Mouse (Mus musculus): ENCODE data around the gene Ralb.

Gene Ralb

DNA sequence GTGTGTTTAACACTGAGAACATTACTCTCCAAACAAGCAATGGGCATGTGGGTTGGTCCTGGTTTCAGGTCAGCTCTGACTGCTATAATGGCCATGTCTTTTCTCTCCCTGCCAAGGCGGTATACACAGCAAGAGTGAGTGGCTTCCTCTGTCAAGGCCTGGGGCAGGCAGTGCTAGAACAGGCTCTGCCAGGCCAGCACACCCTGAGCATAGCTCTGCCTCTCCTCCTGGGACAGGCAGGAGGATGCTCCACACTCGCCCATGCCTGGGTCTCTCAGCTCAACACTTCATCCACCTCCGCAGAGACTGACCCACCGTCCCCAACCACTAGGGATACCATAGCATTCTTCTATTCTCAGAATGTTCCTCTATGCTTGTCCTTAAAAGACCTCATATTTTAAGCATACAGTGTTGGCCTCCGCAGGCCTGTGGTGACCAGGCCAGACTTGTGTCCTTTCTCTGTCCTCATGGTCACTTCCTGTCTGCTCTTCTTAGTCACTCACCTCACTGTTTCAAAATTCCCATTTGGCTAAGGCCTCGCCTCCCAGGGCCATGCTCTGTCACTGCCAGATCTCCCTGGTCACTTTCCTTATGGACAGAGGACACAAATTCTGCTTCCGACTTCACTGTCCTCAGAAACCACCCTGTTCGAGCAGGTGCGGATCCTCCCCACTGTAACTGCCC, 9.7 kb downstream of the Ralb start:
- in situ Hi-C loops (cut with MboI, MseI): no loop called here

- in situ Hi-C loops (cut with MboI, MseI): no loop called here
These were observed 10.4 kb downstream of the Ralb start for GRCm38 (mm10) chr1:119494024-119494711.

GRCm38 (mm10) chr1:119492505-119492904, 12.1 kb downstream of the Ralb start:
- in situ Hi-C loops (cut with MboI, MseI): no loop called here

GRCm38 (mm10) chr1:119492097-119492496, 12.5 kb downstream of the Ralb start:
- in situ Hi-C loops (cut with MboI, MseI): no loop called here

DNA sequence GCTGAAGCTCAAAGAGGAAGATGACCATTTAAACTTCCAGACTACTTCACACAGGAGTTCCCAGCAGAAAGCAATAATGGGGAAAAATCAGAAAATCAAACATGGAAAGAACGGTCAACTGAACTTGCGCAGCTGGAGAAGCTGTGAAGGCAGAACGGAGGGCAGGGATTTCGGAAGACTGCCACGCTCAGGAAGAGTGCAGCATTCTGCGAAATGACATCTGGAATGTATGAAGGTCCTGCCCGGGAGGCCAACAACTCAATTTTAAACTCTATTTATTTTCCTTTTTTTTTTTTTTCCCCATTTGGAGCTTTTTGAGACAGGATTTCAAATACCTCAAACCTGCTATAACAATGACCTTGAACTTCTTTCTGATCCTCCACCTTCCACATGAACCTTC, 13.8 kb downstream of the Ralb start:
- in situ Hi-C loops (cut with MboI, MseI): no loop called here

DNA sequence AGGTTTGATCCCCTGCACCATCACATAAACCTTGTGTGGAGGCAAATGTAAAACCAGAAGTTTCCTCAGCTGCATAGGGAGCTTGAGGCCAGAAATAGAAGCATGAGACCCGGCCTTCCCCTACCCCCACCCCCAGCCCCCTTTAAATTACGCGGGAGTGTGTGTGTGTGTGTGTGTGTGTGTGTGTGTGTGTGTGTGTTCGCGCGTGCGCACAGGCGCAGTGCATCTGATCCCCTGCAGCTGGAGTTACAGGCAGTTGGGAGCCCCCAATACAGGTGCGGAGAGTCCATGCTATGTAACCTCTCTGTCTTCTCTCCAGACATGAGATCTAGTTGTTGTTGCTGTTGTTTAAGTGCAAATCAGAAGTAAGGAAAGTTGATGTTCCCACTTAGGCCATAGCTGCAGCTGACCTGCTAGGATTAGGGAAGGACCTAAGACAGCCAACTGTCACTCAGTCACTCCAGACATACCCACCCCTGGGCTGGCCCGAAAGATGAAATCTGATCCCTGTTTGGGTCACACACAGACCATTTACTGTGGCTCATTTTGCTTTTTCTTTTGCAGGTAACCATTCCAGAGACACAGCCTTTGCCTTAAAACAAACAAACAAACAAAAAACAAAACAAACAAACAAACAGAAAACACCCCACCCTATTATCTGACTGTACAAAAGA, 16.5 kb downstream of the Ralb start:
- in situ Hi-C loops (cut with MboI, MseI): no loop called here

GRCm38 (mm10) chr1:119485825-119486224, 18.8 kb downstream of the Ralb start:
- in situ Hi-C loops (cut with MboI, MseI): no loop called here

- in situ Hi-C loops (cut with MboI, MseI): no loop called here
These were observed 20.1 kb downstream of the Ralb start for GRCm38 (mm10) chr1:119484457-119484856.

- in situ Hi-C loops (cut with MboI, MseI): no loop called here
These were observed 21.7 kb downstream of the Ralb start for GRCm38 (mm10) chr1:119482891-119483290.

DNA sequence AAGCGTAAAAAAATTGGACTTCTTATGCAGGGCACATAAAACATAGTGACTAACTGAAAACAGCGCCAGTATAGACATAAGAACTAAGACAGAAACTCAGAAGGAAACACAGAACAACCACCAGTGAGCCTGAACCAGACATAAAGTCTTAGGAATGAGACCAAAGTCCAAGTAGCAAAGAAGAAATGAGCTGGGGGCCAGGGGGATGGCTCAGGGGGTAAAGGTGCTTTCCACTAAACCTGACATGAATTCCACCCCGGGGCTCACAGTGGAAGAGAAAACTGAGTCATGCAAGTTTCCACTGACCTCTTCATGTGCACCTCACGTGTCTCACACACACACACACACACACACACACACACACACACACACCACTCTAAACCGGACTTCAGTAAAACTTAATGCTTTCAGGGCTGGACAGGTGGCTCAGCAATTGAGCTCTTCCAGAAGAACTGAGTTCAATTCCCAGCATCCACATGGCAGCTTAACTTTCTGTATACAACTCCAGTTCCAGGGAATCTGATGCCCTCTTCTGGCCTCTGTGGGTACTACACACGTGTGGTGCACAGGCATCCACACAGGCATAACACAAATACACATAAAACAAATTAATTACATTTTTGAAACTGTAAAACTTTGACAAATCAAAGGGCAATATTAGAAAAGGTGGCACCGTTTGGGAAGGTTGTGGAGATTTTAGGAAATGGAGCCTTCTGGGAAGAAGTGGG, 23.2 kb downstream of the Ralb start:
- in situ Hi-C loops (cut with MboI, MseI): no loop called here

GRCm38 (mm10) chr1:119480678-119481077, 23.9 kb downstream of the Ralb start:
- in situ Hi-C loops (cut with MboI, MseI): no loop called here

DNA sequence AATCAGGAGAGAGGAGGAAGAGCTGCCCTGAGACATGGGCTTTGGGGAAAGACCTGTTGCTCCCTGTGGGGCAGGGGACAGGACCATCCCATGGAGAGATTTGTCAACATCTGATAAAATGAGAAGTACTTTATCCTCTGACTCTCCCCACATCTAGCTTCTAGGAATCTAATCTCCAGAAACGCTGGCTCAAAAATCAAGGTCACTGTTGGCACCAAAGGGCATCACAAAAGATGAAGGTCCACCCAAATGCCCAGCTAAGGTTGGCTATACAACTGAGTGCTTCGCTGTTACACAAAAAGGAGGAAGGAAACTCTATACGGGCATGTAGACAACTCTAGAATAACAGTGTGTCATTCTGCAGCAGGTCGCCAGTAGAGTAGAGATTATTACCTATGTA, 25.0 kb downstream of the Ralb start:
- in situ Hi-C loops (cut with MboI, MseI): loop anchor here (10.0 kb wide), 1 partner anchor 225 kb away; no protein-coding TSS in a partner anchor

DNA sequence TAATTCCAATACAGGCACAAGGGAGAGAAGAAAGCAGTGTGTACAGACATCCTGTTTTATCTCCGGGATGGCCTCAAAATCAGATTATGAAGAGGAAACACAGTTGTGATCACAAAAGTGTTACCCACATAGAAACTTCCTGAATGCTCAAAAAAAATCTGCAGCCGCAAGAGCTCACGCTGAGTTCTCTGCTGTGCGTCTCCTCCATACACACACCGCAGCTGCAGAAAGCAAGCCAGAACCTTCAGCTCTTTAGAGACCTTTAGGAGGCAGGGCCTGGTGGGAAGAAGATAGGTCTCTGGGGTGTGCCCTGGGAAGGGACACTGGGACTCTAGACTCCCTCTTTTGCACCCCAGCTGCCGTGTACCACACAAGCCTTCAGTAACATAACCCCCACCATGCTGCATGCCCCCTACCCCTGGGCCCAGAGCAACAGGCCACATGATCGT, 27.7 kb downstream of the Ralb start:
- in situ Hi-C loops (cut with MboI, MseI): loop anchor here (10.0 kb wide), 1 partner anchor 228 kb away; no protein-coding TSS in a partner anchor

DNA sequence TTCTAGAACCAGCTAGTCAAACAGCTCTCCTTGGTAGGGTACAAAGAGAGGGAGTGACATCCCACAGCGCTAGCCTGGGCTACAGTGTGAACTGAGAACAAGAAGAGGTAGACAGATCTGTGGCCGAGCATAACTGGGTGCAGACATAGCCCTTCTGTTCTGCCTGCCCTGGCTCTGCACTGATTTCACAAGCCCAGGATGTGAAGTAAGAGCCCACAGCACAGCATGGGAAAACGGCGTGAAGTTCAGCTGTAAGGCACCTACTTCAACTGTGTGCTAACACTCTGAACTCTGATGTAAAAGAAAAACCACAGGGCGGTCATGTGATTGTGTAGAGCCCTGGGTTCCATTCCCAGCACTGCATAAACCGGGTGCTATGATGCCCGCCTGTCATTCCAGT, 29.9 kb downstream of the Ralb start:
- in situ Hi-C loops (cut with MboI, MseI): loop anchor here (10.0 kb wide), 1 partner anchor 230 kb away; no protein-coding TSS in a partner anchor

DNA sequence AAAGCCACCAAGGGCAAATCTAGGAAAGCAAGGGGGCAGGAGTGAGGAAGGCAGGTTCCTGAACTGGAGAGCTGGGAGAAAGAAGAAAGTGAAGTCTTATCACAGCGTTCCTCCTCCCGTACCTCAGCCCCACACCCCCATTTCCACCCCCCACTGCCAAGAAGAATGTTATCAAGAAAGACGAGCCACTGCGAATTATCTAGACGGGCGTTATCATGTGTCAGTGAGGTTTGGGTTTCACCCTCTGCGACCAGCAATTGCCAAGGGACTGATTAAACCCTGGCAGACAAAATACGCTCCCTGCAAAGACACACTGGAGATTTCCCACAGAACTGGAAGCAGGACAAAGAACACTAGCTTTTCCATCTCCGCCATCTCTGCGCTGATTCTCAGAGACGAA, 31.9 kb downstream of the Ralb start:
- in situ Hi-C loops (cut with MboI, MseI): loop anchor here (10.0 kb wide), 1 partner anchor 232 kb away; no protein-coding TSS in a partner anchor

DNA sequence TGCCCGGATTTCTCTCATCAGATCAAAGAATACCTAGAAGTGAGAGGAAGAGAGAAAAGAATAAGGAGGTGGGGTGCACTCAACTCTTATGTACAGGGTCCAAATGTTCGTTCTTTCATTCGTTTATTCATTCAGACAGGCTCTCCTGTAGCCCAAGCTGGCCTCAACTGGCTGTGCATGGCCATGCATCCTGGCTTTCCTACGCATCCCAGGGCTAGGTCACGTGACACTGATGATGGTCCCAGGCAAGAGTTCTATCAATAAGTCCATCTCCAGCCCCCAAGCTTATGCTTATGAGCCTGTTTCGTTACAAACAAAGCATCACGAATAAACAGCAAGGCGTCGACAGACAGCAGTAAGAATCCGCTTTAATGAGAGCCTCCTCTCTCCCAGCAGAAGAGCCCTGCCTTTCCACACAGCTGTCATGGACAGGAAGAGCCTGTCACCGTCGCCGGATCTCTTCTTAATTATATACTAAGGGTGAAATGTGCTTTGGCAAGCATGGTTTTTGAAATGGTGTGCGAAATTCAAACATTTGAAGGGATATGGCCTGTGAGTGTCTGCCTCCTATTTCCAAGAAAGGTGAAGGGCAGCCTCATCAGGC, 32.7 kb downstream of the Ralb start:
- in situ Hi-C loops (cut with MboI, MseI): loop anchor here (10.0 kb wide), 1 partner anchor 233 kb away; no protein-coding TSS in a partner anchor

DNA sequence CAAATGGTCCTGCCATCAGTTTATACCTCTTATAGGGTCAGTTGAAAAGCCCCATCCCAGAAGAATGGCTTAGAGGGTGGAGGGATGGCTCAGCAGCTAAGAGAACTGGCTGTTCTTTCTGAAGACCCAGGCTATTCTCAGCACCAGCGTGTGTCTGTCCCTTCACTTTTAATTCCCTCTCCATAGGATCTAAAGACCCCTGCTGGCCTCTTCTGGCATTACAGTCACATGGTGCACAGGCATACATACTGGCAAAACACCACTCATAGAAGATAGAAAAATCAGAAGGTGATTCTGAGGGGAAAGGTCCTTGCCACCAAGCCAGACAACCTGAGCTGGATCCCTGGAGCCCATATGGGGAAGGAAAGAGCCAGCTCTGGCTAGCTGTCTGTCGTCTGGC, 41.2 kb downstream of the Ralb start:
- in situ Hi-C loops (cut with MboI, MseI): no loop called here

DNA sequence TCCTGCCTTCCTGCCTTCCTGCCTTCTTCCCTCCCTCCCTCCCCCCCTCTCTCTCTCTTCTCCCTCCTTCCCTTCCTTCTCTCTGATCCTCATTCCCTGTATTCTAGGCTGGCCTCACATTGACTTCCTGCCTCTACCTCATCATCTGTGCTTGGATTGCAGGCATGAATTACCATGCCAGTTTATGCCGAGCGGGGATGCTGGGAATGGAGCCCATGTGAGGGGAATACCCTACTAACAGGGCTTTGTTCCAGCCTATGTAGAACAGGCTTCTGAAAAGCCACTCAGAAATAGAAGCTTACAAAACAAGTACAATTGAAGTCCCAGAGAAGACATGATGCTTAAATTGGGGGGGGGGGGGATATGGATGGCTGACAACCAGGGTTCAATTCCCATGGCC, 44.5 kb downstream of the Ralb start:
- in situ Hi-C loops (cut with MboI, MseI): no loop called here

- in situ Hi-C loops (cut with MboI, MseI): no loop called here
These were observed 46.5 kb downstream of the Ralb start for GRCm38 (mm10) chr1:119457993-119458605.

GRCm38 (mm10) chr1:119457528-119457855, 47.1 kb downstream of the Ralb start:
- in situ Hi-C loops (cut with MboI, MseI): no loop called here

Data from regulatory T cell (primary cell).